Mouse (Mus musculus): ENCODE measurements around the gene Rab37. TPM values are rescaled to one million over a fixed set of nuclear protein-coding genes. Genes with fewer than 3 reads are reported as not detected.
A peak's percentile ranks its signal among the peaks of the same experiment; 100 is the strongest.

The Rab37 gene
- polyA plus RNA-seq, 1 experiment from 2014 or later: 0.35 TPM

GRCm38 (mm10) chr11:115178766-115179165 lies 87.5 kb downstream of the Rab37 start:
- H3K27me3 ChIP-seq: no peaks in the 10 kb centered on the region
- DNase-seq (ENCODE audit: low read depth, low spot score) (no peak), ATAC-seq (no peak)
- no peak for TF ChIP-seq CTCF (IDR thresholded peaks at IDR 0.05)
- ChIA-PET CTCF (interaction anchor here (1.1 to 1.2 kb wide), 2 partner anchors 15 to 17 kb away, joined by 3 to 4 read pairs; no protein-coding TSS in a partner anchor), POLR2A (interaction anchor here (1.2 kb wide), 1 partner anchor 15 kb away, joined by 3 read pairs; no protein-coding TSS in a partner anchor)
- in situ Hi-C loops (cut with MboI; ENCODE audit: low pct_unique_long_range_greater_than_20kb): no loop called here

- POLR2A ChIA-PET: interaction anchor here (1.2 kb wide), 1 partner anchor 15 kb away, joined by 3 read pairs; no protein-coding TSS in a partner anchor
- no peak for DNase-seq (ENCODE audit: low read depth, low spot score)
- H3K27me3 ChIP-seq: no peaks in the 10 kb centered on the region
- CTCF ChIA-PET: interaction anchor here (0.9 to 1.2 kb wide), 3 partner anchors 15 to 18 kb away, joined by 3 to 4 read pairs (median 4); no protein-coding TSS in a partner anchor
- in situ Hi-C loops (cut with MboI; ENCODE audit: low pct_unique_long_range_greater_than_20kb): no loop called here
- TF ChIP-seq CTCF (IDR thresholded peaks at IDR 0.05): no peak
- no peak for ATAC-seq
Observed at GRCm38 (mm10) chr11:115179191-115179590, 88.0 kb downstream of the Rab37 start.

- ChIA-PET CTCF (interaction anchor here (0.9 kb wide), 1 partner anchor 19 kb away, joined by 4 read pairs; no protein-coding TSS in a partner anchor), POLR2A (no interaction called here)
- no peak for ATAC-seq
- H3K27me3 ChIP-seq: no peaks in the 10 kb centered on the region
- no peak for DNase-seq (ENCODE audit: low read depth, low spot score)
- in situ Hi-C loops (cut with MboI; ENCODE audit: low pct_unique_long_range_greater_than_20kb): no loop called here
- TF ChIP-seq CTCF (IDR thresholded peaks at IDR 0.05): no peak
Observed at GRCm38 (mm10) chr11:115179881-115180280, 88.7 kb downstream of the Rab37 start.

GRCm38 (mm10) chr11:115181913-115182638 lies 90.8 kb downstream of the Rab37 start:
- ATAC-seq: peak; percentile 38
- ChIA-PET POLR2A (interaction anchor here (0.8 to 2.0 kb wide), 3 partner anchors 15 to 20 kb away, joined by 3 to 16 read pairs (median 6); partner anchors contain the start of gene Slc9a3r1), CTCF (interaction anchor here (0.7 to 6.1 kb wide), 10 partner anchors 8 to 98 kb away, joined by 3 to 74 read pairs (median 4); partner anchors contain the start of gene Slc9a3r1)
- no peak for TF ChIP-seq CTCF (IDR thresholded peaks at IDR 0.05)
- in situ Hi-C loops (cut with MboI; ENCODE audit: low pct_unique_long_range_greater_than_20kb): no loop called here
- no peaks in the 10 kb centered on the region for H3K27me3 ChIP-seq
- DNase-seq (ENCODE audit: low read depth, low spot score): no peak

GRCm38 (mm10) chr11:115184973-115185372 lies 93.7 kb downstream of the Rab37 start:
- ChIA-PET POLR2A (interaction anchor here (1.4 to 1.9 kb wide), 3 partner anchors 10 to 25 kb away, joined by 4 to 10 read pairs (median 5); partner anchors contain the start of gene Slc9a3r1), CTCF (interaction anchor here (1.3 to 6.1 kb wide), 2 partner anchors 17 to 23 kb away, joined by 3 to 74 read pairs; partner anchors contain the start of gene Slc9a3r1)
- DNase-seq (ENCODE audit: low read depth, low spot score) (no peak), ATAC-seq (no peak)
- no peaks in the 10 kb centered on the region for H3K27me3 ChIP-seq
- TF ChIP-seq CTCF (IDR thresholded peaks at IDR 0.05): no peak
- in situ Hi-C loops (cut with MboI; ENCODE audit: low pct_unique_long_range_greater_than_20kb): no loop called here

- ATAC-seq (peak; percentile 86), DNase-seq (ENCODE audit: low read depth, low spot score) (peak; percentile 86)
- no peaks in the 10 kb centered on the region for H3K27me3 ChIP-seq
- POLR2A ChIA-PET: interaction anchor here (1.9 kb wide), 1 partner anchor 23 kb away, joined by 5 read pairs; no protein-coding TSS in a partner anchor
- TF ChIP-seq CTCF (IDR thresholded peaks at IDR 0.05): no peak
- in situ Hi-C loops (cut with MboI; ENCODE audit: low pct_unique_long_range_greater_than_20kb): no loop called here
- CTCF ChIA-PET: interaction anchor here (1.3 to 6.1 kb wide), 3 partner anchors 26 to 88 kb away, joined by 3 to 74 read pairs (median 7); partner anchors contain the start of gene Slc9a3r1
Observed at GRCm38 (mm10) chr11:115187224-115187639, 96.0 kb downstream of the Rab37 start, which contains the start of gene Tmem104. Tmem104 (plus strand) TSS chr11:115187487.

GRCm38 (mm10) chr11:115187693-115188092 lies 96.5 kb downstream of the Rab37 start, which contains the start of gene Nat9:
Nat9 (minus strand) TSS chr11:115187859.
- TF ChIP-seq CTCF (IDR thresholded peaks at IDR 0.05): no peak
- in situ Hi-C loops (cut with MboI; ENCODE audit: low pct_unique_long_range_greater_than_20kb): no loop called here
- no peak for ATAC-seq
- no peaks in the 10 kb centered on the region for H3K27me3 ChIP-seq
- DNase-seq (ENCODE audit: low read depth, low spot score): no peak
- ChIA-PET POLR2A (interaction anchor here (1.9 kb wide), 1 partner anchor 24 kb away, joined by 5 read pairs; no protein-coding TSS in a partner anchor), CTCF (interaction anchor here (1.2 to 1.8 kb wide), 4 partner anchors 25 to 87 kb away, joined by 3 to 7 read pairs (median 4); partner anchors contain the start of gene Slc9a3r1)

GRCm38 (mm10) chr11:115188539-115189231 lies 97.5 kb downstream of the Rab37 start:
- no peaks in the 10 kb centered on the region for H3K27me3 ChIP-seq
- DNase-seq (ENCODE audit: low read depth, low spot score) (no peak), ATAC-seq (peak; percentile 31)
- in situ Hi-C loops (cut with MboI; ENCODE audit: low pct_unique_long_range_greater_than_20kb): no loop called here
- POLR2A ChIA-PET: interaction anchor here (1.9 kb wide), 1 partner anchor 25 kb away, joined by 5 read pairs; no protein-coding TSS in a partner anchor
- CTCF ChIA-PET: interaction anchor here (1.2 to 1.8 kb wide), 3 partner anchors 26 to 79 kb away, joined by 3 to 7 read pairs (median 6); partner anchors contain the start of gene Slc9a3r1
- TF ChIP-seq CTCF (IDR thresholded peaks at IDR 0.05): no peak

- TF ChIP-seq CTCF (IDR thresholded peaks at IDR 0.05): no peak
- H3K27me3 ChIP-seq: no peaks in the 10 kb centered on the region
- DNase-seq (ENCODE audit: low read depth, low spot score) (no peak), ATAC-seq (no peak)
- POLR2A ChIA-PET: interaction anchor here (1.9 kb wide), 1 partner anchor 25 kb away, joined by 5 read pairs; no protein-coding TSS in a partner anchor
- in situ Hi-C loops (cut with MboI; ENCODE audit: low pct_unique_long_range_greater_than_20kb): no loop called here
- CTCF ChIA-PET: interaction anchor here (1.8 kb wide), 1 partner anchor 27 kb away, joined by 6 read pairs; the partner anchor contains the start of gene Slc9a3r1
Observed at GRCm38 (mm10) chr11:115189304-115189703, 98.1 kb downstream of the Rab37 start.

GRCm38 (mm10) chr11:115192180-115192579 lies 100.9 kb downstream of the Rab37 start:
- in situ Hi-C loops (cut with MboI; ENCODE audit: low pct_unique_long_range_greater_than_20kb): no loop called here
- ATAC-seq: no peak
- no peak for DNase-seq (ENCODE audit: low read depth, low spot score)
- TF ChIP-seq CTCF (IDR thresholded peaks at IDR 0.05): no peak
- CTCF ChIA-PET: no interaction called here
- POLR2A ChIA-PET: interaction anchor here (0.7 kb wide), 1 partner anchor 29 kb away, joined by 3 read pairs; the partner anchor contains the start of gene Slc9a3r1
- no peaks in the 10 kb centered on the region for H3K27me3 ChIP-seq
